Mouse (Mus musculus): ENCODE results near the gene Lamc3.

Gene Lamc3

GRCm38 (mm10) chr2:31887030-31887429 is at the start of gene Lamc3:
Lamc3 (plus strand) TSS chr2:31887291.
- peak; percentile 69 for DNase-seq

GRCm38 (mm10) chr2:31838868-31839267 is 48.2 kb upstream of the Lamc3 start:
- DNase-seq: no peak

DNA sequence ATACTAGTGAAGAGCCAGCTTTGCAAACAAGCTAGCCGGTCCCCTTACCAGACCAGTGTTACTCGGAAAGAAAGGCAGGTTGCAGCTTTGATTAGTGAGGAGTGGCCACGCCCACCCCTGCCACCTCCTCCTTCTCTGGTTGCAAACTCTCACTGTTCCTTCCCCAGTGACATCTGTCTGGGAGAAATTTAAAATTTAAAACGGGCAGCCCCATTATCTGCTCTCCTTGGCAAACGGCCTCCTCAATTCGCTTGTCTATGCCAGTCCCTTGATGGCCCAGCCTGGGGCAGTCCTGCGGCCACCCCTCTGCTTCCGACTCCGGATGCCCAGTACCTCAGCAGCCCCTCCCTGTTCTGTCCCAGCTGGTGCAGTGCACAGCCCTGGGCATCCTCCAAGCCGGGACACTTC is 42.4 kb upstream of the Lamc3 start:
- DNase-seq: no peak

- DNase-seq: no peak
These were observed 41.6 kb upstream of the Lamc3 start for GRCm38 (mm10) chr2:31845512-31845895.

DNA sequence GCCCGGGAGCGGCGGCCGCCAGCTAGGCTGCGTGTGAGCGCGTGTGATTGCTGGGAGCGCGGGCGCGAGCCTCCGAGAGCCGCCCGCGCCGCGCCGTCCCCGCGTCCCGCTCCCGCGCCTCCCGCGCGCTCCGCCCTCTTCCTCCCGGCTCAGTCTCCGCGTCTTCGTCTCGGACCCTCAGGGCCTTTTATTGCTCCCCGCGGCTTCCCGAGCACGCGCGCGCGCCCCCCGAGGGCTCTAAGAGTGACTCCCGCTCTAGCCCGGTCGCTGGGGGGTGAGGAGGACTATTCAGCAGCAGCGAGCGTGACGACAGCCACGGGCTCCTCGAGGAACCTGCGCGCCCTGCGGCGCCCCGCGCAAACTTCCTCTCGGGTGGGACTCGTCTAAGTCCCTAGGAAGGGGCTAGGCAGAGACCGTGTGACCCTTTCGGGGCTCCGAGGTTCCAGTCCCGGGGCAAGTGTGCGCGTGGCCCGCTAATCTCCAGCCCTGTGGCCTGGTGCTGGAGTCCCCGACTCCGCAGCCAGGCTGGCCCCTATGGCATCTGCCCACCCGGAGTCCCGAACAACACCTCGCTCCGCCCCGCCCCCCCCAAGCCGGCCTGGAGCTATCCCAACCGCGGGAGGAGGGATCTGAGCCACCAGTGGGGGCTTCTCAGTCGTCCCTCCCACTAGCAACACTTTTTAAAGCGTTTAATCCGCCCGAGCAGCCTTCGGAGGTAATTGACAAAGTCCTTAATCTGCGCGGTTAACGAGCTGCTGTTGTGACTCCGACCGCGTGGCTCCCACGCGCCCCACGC is 41.0 kb upstream of the Lamc3 start, which contains the start of gene Fibcd1:
Gene Fibcd1 (minus strand): TSS at position 110 of the 796 bp plus-strand sequence.
- no peak for DNase-seq

DNA sequence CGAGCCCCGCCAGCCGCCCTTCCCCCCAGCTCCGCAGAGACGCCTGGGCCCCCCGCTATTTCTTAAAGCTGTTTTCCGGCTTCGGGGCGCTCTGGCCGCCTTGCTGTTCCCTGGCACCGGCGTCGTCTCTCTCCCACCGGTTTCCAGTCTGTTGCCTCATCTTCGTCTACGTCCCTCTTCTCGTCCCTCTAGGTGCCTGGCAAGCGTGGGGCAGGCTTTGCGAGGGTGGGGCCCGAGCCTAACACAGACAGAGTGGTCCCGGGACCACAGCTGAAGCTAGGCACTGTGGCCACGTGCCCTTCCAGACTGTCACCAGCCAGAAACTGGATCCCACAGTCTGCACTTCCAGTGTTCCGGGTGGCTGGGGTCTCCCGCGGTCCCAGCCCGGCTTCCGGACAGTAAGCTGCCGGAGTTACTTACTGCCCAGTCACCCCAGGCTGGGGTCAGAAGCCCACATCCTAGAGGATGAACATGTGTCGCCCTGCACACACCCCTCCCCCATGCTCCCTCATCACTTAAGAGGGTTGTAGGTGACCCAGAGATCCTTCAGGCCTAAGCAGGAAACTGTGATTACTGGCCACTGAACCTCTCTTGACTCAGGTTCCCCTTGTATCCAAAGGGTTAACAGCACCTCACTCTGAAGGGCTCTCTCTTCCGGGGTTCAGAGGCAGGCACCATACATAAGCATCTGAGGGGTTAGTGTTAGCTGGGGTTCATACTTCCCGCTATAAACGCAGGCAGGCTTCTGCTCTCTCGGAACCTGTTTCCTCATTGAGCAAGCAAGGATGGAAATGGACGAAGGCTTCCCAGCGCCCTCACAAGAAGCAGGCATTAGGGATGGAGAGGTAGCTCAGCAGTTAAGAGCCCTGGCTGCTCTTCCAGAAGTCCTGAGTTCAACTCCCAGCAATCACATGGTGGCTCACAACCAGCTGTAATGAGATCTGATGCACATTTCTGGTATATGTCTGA is 40.1 kb upstream of the Lamc3 start:
- DNase-seq: no peak

- DNase-seq: peak; percentile 52
These were observed 39.2 kb upstream of the Lamc3 start for GRCm38 (mm10) chr2:31847908-31848307.

DNA sequence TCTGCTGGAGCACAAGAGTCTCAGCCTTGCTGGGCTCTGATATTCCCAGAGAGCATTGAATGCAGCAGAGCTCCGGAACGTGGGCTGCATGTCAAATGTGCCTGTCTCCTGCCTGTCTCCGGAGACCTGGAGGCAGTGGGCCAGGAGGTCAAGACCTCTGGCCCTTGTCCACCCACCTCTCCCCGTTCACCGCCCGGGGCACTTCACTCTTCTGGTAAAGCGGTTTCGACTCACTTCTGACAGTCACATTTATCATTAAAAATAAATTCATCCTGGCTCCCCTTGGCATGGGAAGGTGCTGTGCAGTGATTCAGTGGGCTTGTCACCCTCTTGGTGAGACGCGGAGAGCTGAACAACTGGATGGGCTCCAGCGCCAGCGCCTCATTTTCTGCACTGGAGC is 37.0 kb upstream of the Lamc3 start:
- no peak for DNase-seq

DNA sequence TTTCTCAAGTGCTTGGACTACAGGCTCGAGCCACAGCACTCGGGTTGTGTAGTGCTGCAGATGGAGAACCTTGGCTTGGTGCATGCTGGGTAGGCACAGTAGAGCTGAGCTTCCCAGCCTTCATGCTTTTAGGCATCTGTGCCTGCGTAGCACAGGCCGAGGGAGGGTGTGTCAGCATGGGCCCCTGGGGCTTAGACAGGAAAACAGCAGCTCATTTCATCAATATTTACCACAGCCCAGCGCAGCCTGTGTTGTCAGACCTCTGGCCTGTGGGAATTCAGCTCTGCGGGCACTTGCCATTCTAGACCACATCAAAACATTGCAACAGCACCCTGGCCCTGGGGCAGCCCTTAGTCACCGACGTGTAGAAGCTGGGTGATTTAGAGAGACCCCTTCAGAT is 31.1 kb upstream of the Lamc3 start:
- DNase-seq: peak; percentile 32

DNA sequence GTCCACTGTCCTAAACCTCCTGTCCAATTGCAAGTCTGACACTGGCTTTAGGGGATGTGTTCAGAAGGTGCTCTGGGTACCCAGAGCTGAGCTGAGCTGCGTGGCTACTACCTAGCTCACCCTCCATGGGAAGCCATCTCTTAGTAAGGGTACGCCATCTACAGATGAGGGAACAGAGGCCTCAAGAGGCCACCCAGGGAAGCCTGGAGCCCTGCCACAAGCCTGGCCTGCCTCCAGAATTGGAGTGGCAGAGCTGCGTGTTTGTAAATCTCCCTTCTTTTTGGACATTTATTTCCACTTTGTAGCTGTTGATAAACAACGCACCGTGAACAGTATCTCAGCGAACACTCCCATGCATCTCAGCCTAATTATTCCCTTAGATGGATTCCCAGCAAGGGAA is 29.9 kb upstream of the Lamc3 start:
- peak; percentile 35 for DNase-seq

DNA sequence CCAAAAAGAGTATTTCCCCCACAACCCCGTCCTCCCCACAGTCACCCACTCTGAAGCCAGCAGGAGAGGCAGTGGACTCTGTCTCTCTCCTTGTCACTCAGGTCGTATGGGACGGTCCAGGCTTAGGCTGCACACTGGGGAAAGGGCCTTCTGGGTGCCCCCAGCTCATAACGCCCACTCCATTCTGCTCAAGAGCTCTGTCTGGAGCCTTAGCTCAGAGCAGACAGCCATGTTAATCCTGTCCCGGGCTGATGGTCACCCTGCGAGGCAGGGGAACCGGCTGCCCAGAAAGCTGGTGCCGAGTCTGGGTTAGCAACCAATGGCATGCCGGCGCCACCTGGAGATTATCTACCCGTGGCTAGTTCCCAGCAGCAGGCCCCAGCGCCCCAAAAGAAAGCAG is 28.6 kb upstream of the Lamc3 start:
- no peak for DNase-seq

- no peak for DNase-seq
These were observed 24.2 kb upstream of the Lamc3 start for GRCm38 (mm10) chr2:31862919-31863318.

DNA sequence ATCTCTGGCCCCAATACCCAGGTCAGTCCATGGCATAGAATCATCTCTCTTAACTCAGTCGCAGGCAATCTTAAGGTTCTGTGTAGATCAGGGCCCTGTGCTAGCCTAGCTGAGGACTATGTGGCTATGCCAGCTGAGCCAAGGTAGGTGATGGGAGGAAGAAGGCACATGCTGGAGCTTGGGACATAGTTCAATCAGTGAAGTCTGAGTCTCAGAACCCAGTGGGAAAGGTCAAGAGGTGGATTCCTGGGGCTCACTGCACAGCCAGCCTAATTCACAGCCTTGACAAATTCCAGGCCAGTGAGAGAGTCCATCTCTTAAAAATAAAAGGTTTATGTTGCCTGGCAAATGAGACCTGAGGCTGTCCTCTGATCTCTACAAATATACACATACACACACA is 23.3 kb upstream of the Lamc3 start:
- no peak for DNase-seq

- DNase-seq: no peak
These were observed 22.2 kb upstream of the Lamc3 start for GRCm38 (mm10) chr2:31864891-31865290.

GRCm38 (mm10) chr2:31865322-31865721 is 21.8 kb upstream of the Lamc3 start:
- DNase-seq: no peak

GRCm38 (mm10) chr2:31865794-31866193 is 21.3 kb upstream of the Lamc3 start:
- no peak for DNase-seq

- no peak for DNase-seq
These were observed 19.1 kb upstream of the Lamc3 start for GRCm38 (mm10) chr2:31867773-31868537.

- no peak for DNase-seq
These were observed 18.4 kb upstream of the Lamc3 start for GRCm38 (mm10) chr2:31868538-31869164.

DNA sequence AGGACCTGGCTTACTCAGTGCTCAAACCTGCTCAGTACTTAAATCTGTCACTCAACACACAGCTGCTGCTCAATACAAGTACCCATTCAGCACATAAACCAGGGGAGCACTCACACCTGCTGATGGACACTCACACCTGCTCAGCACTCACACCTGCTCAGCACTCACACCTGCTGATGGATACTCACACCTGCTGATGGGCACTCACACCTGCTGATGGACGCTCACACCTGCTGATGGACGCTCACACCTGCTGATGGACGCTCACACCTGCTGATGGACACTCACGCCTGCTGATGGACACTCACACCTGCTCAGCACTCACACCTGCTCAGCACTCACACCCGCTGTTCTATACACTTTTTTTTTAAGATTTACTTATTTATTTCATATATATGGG is 17.4 kb upstream of the Lamc3 start:
- no peak for DNase-seq

- DNase-seq: no peak
These were observed 16.4 kb upstream of the Lamc3 start for GRCm38 (mm10) chr2:31870683-31871082.

DNA sequence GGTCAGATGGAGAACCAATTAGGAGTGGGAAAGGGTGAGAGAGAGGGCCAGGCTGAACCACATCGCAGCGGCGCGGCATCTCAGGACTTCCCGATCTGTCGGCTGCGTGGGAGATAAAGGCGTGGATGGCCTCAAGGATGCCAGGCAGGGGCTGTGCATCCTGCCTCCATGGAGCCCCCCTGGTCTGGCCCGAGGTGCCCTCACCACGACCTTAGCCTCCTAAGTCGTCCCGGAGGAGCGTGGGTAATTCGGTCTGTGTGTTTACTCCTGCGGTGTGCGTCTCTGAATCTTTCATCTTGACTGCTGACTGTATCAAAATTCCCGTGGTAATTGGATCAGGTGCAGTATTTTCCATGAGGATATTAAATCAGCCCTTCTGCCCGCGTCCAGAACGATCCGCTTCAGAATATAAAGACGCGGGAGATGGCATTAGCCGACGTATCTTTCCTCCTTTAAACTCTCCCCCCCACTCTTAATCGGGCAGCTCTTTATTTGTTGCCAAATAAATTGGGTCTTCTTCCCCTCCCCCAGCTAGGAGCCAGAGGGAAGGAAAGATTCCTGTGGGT is 12.7 kb upstream of the Lamc3 start:
- DNase-seq: no peak

GRCm38 (mm10) chr2:31876446-31876845 is 10.6 kb upstream of the Lamc3 start:
- no peak for DNase-seq

Measured in lung, postnatal 36 days (tissue).